Mouse (Mus musculus): ENCODE measurements around the gene Ctdsp1. TPM values are rescaled to one million over a fixed set of nuclear protein-coding genes. Genes with fewer than 3 reads are reported as not detected.
"Not testable (repeated sequence)": the region's sequence is repeated elsewhere in the genome, so short reads cannot be mapped to it uniquely, and the experiment has no call there.

The Ctdsp1 gene
- polyA plus RNA-seq, 1 experiment from 2014 or later: 78.9 TPM

- WGBS: 6% methylated on average over 21 of the region's 21 CpGs
- peak overlapping the region; percentile 93 for H3K4me2 ChIP-seq (replicated peaks)
- H3K4me1 ChIP-seq: peaks cover 39% of the 10 kb centered on the region
- peak overlapping the region; percentile 80 for H3K4me3 ChIP-seq
- H3K9me3 ChIP-seq: no peaks in the 10 kb centered on the region
- no peak for ATAC-seq (ENCODE audit: insufficient number of reproducible peaks, insufficient read depth, low FRiP score, low TSS enrichment)
- peaks cover 22% of the 10 kb centered on the region for H3K36me3 ChIP-seq
- peak overlapping the region; percentile 98 for H3K27ac ChIP-seq
- peak overlapping the region; percentile 41; the same call in 1 of the 2 replicates for H3K9ac ChIP-seq
- H3K27me3 ChIP-seq: no peaks in the 10 kb centered on the region
These were observed 912 bp upstream of the Ctdsp1 start for GRCm38 (mm10) chr1:74390287-74390906.

- no peaks in the 10 kb centered on the region for H3K9me3 ChIP-seq
- under 1% methylated on average over 55 of the region's 63 CpGs for WGBS
- H3K36me3 ChIP-seq: peaks cover 22% of the 10 kb centered on the region
- peak overlapping the region; percentile 80 for H3K4me3 ChIP-seq
- H3K4me2 ChIP-seq (replicated peaks): peak overlapping the region; percentile 93
- ATAC-seq (ENCODE audit: insufficient number of reproducible peaks, insufficient read depth, low FRiP score, low TSS enrichment): peak; percentile 11; the same call in 1 of the 2 replicates
- peak overlapping the region; percentile 97 for H3K9ac ChIP-seq
- H3K4me1 ChIP-seq: peaks cover 39% of the 10 kb centered on the region
- no peaks in the 10 kb centered on the region for H3K27me3 ChIP-seq
- H3K27ac ChIP-seq: peak overlapping the region; percentile 98
These were observed 634 bp downstream of the Ctdsp1 start for GRCm38 (mm10) chr1:74391844-74392441.

DNA sequence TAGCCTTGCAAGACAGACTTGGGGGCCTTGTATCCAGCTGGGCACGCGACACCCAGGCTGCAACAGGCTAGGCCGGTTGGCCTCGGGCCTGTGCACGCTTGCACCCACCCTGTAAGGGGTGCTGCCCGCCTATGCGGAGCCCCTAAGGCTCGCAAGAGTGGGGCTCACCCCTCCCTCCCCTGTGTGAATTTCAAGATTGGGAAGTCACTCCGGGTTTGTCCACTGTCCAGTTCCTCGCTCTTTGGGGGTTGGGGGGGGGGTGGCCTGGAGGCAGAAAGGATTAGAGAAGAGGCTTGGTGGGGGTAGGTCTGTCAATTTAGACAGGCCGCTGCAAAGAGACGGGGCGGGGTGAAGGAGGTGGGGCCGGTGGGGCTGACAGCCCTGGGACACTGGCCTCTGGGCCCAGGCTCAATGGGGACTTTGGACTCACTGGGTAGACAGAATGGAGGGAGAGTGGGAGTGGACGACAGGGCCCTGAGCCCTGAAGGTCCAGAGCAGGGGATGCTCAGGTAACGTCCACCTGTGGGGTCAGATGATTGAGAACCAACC, 1.2 kb downstream of the Ctdsp1 start:
- Histone ChIP-seq H3K4me3 (peak overlapping the region; percentile 80), H3K9ac (peak overlapping the region; percentile 97), H3K4me2 (replicated peaks) (peak overlapping the region; percentile 93), H3K4me1 (peaks cover 37% of the 10 kb centered on the region), H3K36me3 (peaks cover 22% of the 10 kb centered on the region), H3K27ac (peak overlapping the region; percentile 98), H3K27me3 (no peaks in the 10 kb centered on the region), H3K9me3 (no peaks in the 10 kb centered on the region)
- WGBS: 2% methylated on average over 16 of the region's 16 CpGs
- ATAC-seq (ENCODE audit: insufficient number of reproducible peaks, insufficient read depth, low FRiP score, low TSS enrichment): peak; percentile 1; the same call in 1 of the 2 replicates

DNA sequence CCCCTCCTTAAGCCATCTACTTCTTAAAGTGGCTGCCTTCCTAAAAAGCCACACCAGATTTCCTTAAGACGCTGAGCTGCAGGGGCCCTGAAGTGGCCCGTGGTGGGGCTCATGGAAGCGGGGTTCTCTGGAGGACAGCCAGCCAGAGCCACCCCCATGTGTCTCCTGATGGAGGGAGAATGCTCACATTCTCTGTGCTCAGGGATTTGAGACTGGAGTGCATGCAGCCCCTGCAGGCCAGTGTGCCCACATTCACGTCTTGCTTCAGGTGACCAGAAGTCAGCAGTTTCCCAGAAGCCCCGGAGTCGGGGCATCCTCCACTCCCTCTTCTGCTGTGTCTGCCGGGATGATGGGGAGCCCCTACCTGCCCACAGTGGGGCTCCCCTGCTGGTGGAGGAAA, 1.7 kb downstream of the Ctdsp1 start:
- Histone ChIP-seq H3K9me3 (no peaks in the 10 kb centered on the region), H3K27ac (peak overlapping the region; percentile 98), H3K9ac (peak overlapping the region; percentile 97), H3K27me3 (no peaks in the 10 kb centered on the region), H3K4me2 (replicated peaks) (peak overlapping the region; percentile 93), H3K4me1 (peaks cover 32% of the 10 kb centered on the region), H3K4me3 (peak overlapping the region; percentile 80), H3K36me3 (peaks cover 22% of the 10 kb centered on the region)
- 41% methylated on average over 7 of the region's 7 CpGs for WGBS
- ATAC-seq (ENCODE audit: insufficient number of reproducible peaks, insufficient read depth, low FRiP score, low TSS enrichment): no peak

DNA sequence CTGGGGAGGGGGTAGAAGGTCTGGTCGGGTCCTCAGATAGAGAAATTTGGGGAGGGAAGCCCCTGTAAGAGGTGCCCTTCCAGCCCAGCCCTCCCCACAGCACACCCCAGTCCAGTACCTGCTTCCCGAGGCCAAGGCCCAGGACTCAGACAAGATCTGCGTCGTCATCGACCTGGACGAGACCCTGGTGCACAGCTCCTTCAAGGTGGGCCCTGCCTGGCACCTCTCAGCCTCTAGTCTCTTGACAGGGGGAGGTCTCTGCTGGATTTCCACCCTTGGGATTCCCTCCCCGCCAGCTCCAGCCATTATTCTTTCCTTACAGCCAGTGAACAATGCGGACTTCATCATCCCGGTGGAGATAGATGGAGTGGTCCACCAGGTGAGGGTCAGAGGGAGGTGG, 2.4 kb downstream of the Ctdsp1 start:
- Histone ChIP-seq H3K36me3 (peaks cover 22% of the 10 kb centered on the region), H3K4me3 (no peak overlapping the region), H3K27me3 (no peaks in the 10 kb centered on the region), H3K4me1 (peaks cover 32% of the 10 kb centered on the region), H3K9ac (no peak overlapping the region; the same call in 1 of the 2 replicates), H3K9me3 (no peaks in the 10 kb centered on the region), H3K4me2 (replicated peaks) (no peak overlapping the region), H3K27ac (no peak overlapping the region)
- no peak for ATAC-seq (ENCODE audit: insufficient number of reproducible peaks, insufficient read depth, low FRiP score, low TSS enrichment)
- 91% methylated on average over 9 of the region's 9 CpGs for WGBS

GRCm38 (mm10) chr1:74394311-74394710, 3.0 kb downstream of the Ctdsp1 start:
- Histone ChIP-seq H3K9ac (no peak overlapping the region), H3K4me3 (no peak overlapping the region), H3K4me2 (replicated peaks) (no peak overlapping the region), H3K27me3 (no peaks in the 10 kb centered on the region), H3K9me3 (no peaks in the 10 kb centered on the region), H3K4me1 (peaks cover 32% of the 10 kb centered on the region), H3K27ac (no peak overlapping the region), H3K36me3 (peaks cover 22% of the 10 kb centered on the region)
- WGBS: 88% methylated on average over 9 of the region's 9 CpGs
- ATAC-seq (ENCODE audit: insufficient number of reproducible peaks, insufficient read depth, low FRiP score, low TSS enrichment): no peak

DNA sequence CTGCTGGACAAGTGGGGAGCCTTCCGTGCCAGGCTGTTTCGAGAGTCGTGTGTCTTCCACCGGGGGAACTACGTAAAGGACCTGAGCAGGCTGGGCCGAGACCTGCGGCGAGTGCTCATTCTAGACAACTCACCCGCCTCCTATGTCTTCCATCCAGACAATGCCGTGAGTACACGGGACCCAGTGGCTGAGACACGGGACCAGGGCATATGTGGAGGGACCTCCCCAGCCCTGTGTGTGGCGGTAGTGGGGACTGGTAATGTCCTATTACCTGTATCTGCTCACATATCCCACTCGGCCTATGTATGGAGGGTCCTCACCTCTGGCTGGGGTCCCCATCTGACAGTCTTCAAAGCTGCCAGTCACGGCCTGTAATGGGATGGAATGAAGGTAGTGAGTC, 3.5 kb downstream of the Ctdsp1 start:
- Histone ChIP-seq H3K9ac (no peak overlapping the region), H3K27ac (no peak overlapping the region), H3K36me3 (peaks cover 22% of the 10 kb centered on the region), H3K4me2 (replicated peaks) (no peak overlapping the region), H3K4me1 (peaks cover 26% of the 10 kb centered on the region), H3K9me3 (no peaks in the 10 kb centered on the region), H3K27me3 (no peaks in the 10 kb centered on the region), H3K4me3 (no peak overlapping the region)
- ATAC-seq (ENCODE audit: insufficient number of reproducible peaks, insufficient read depth, low FRiP score, low TSS enrichment): no peak
- WGBS: 91% methylated on average over 15 of the region's 15 CpGs

GRCm38 (mm10) chr1:74395290-74395689, 4.0 kb downstream of the Ctdsp1 start:
- ATAC-seq (ENCODE audit: insufficient number of reproducible peaks, insufficient read depth, low FRiP score, low TSS enrichment): no peak
- Histone ChIP-seq H3K9me3 (no peaks in the 10 kb centered on the region), H3K27ac (no peak overlapping the region), H3K4me1 (peaks cover 22% of the 10 kb centered on the region), H3K27me3 (no peaks in the 10 kb centered on the region), H3K9ac (no peak overlapping the region), H3K4me3 (no peak overlapping the region), H3K36me3 (peaks cover 22% of the 10 kb centered on the region), H3K4me2 (replicated peaks) (no peak overlapping the region)
- WGBS: 85% methylated on average over 13 of the region's 13 CpGs

GRCm38 (mm10) chr1:74396456-74397222, 5.3 kb downstream of the Ctdsp1 start:
- Histone ChIP-seq H3K4me3 (peak overlapping the region; percentile 38), H3K36me3 (peaks cover 22% of the 10 kb centered on the region), H3K4me1 (peaks cover 15% of the 10 kb centered on the region), H3K27ac (peak overlapping the region; percentile 78), H3K4me2 (replicated peaks) (peak overlapping the region; percentile 78)
- H3K9ac ChIP-seq, H3K27me3 ChIP-seq, H3K9me3 ChIP-seq: not testable (repeated sequence)
- ATAC-seq (ENCODE audit: insufficient number of reproducible peaks, insufficient read depth, low FRiP score, low TSS enrichment): peak; percentile 0; the same call in 1 of the 2 replicates
- 7% methylated on average over 11 of the region's 12 CpGs for WGBS

DNA sequence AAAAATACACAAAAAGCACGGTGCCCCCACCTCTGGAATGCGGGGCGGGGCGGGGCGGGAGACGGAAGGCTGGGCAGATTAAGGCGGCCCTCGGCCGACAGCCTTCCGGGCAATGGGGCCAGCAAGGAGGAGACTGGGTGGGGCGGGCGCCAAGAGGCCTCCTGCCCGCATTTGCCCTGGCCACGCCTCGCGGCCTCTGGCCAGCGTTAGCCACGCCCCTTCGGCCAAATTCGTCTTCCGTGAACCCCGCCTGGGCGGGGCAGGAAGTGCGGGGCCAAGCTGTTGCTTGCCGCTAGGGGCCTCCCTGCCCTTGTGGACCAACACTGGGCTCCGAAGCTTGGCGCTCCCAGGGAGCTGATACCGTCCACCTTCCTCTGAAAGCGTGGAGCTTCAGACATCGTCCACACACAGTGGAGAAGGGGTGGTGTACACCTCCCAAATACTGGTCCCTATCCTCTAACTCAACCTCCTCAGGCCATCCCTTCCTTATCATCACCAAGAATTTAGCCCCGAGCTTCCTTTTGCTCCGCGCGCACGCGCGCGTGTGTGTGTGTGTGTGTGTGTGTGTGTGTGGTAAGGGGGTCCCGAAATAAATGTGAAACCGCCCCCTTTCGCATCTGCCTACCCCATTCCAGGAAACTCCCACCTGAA, 6.1 kb downstream of the Ctdsp1 start:
- WGBS: under 1% methylated on average over 41 of the region's 41 CpGs
- peak overlapping the region; percentile 38 for H3K4me3 ChIP-seq

DNA sequence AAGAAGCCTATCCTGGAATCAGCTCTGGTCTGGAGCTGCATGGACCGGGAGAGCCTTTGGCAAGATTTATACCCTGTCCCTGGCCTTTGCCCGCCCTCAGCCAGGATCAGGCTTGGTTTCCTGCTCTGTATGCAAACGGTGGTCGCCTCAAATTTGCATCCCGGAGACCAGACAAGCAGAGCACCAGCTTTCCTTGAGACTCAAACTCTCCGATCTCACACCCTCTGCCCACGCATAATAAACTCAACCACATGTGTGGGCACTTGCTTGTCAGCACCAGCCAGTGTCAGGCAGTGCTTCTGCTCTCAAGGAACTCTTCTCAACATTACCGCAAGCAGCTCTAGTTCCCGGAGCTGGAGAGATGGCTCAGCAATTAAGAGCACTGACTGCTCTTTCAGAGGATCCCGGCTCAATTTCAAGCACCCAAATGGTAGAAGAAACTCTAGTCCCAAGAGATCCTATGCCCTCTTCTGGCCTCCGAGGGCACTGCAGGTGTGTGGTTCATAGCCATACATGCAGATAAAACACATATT, 6.7 kb downstream of the Ctdsp1 start:
- H3K27me3 ChIP-seq: no peaks in the 10 kb centered on the region
- H3K27ac ChIP-seq: peak overlapping the region; percentile 78
- peaks cover 10% of the 10 kb centered on the region for H3K4me1 ChIP-seq
- H3K4me2 ChIP-seq (replicated peaks): peak overlapping the region; percentile 78
- H3K9ac ChIP-seq: peak overlapping the region; percentile 42
- peak overlapping the region; percentile 38 for H3K4me3 ChIP-seq
- peak; percentile 35 for ATAC-seq (ENCODE audit: insufficient number of reproducible peaks, insufficient read depth, low FRiP score, low TSS enrichment)
- WGBS: 4% methylated on average over 11 of the region's 11 CpGs
- peaks cover 22% of the 10 kb centered on the region for H3K36me3 ChIP-seq
- H3K9me3 ChIP-seq: no peaks in the 10 kb centered on the region

More for the DNA sequence above, 6.1 kb downstream of the Ctdsp1 start:
- peak overlapping the region; percentile 42 for H3K9ac ChIP-seq
- peak; percentile 83 for ATAC-seq (ENCODE audit: insufficient number of reproducible peaks, insufficient read depth, low FRiP score, low TSS enrichment)
- H3K9me3 ChIP-seq: no peaks in the 10 kb centered on the region
- H3K4me1 ChIP-seq: peaks cover 15% of the 10 kb centered on the region
- H3K36me3 ChIP-seq: peaks cover 22% of the 10 kb centered on the region
- H3K4me2 ChIP-seq (replicated peaks): peak overlapping the region; percentile 78
- H3K27me3 ChIP-seq: no peaks in the 10 kb centered on the region
- H3K27ac ChIP-seq: peak overlapping the region; percentile 78

All from embryonic facial prominence, embryonic 12.5 days (tissue).